Mouse (Mus musculus) hindbrain, embryonic 15.5 days (tissue): ENCODE measurements around the gene Vps53. TPM values are rescaled to one million over a fixed set of nuclear protein-coding genes. Genes with fewer than 3 reads are reported as not detected.
A peak's percentile ranks its signal among the peaks of the same experiment; 100 is the strongest.

Experiments
- ATAC-seq: fragments of 200-750 bp; cut with Nextera tagmentation; 2 replicates; pipeline ENCODE4 v1.8.0; 2017; ENCODE audit warnings: low read depth, moderate number of reproducible peaks, moderate TSS enrichment; ENCODE audit not compliant: low FRiP score
- H3K27ac ChIP-seq: fragments of 300-500 bp; sonication (generic); replicated peaks from 2 replicates; pipeline ENCODE4 v1.5.1; 2015; ENCODE audit warnings: mild to moderate bottlenecking, inconsistent platforms
- H3K27me3 ChIP-seq: fragments of 300-500 bp; sonication (generic); 2 replicates; pipeline ENCODE4 v1.6.1; 2015; ENCODE audit warnings: control low read depth, inconsistent platforms
- H3K36me3 ChIP-seq: fragments of 300-500 bp; sonication (generic); 2 replicates; pipeline ENCODE4 v1.6.1; 2015; ENCODE audit warnings: control low read depth, inconsistent platforms
- H3K4me1 ChIP-seq: fragments of 300-500 bp; sonication (generic); replicated peaks from 2 replicates; pipeline ENCODE4 v1.6.1; 2015; ENCODE audit warnings: control low read depth, inconsistent platforms
- H3K4me2 ChIP-seq: fragments of 300-500 bp; sonication (generic); 2 replicates; pipeline ENCODE4 v1.6.1; 2015; ENCODE audit warnings: moderate library complexity, mild to moderate bottlenecking, inconsistent platforms
- H3K4me3 ChIP-seq: fragments of 300-500 bp; sonication (generic); 2 replicates; pipeline ENCODE4 v1.5.1; 2015; ENCODE audit warnings: mild to moderate bottlenecking, inconsistent platforms
- H3K9ac ChIP-seq: fragments of 300-500 bp; sonication (generic); 2 replicates; pipeline ENCODE4 v1.6.1; 2015; ENCODE audit warnings: inconsistent platforms
- H3K9me3 ChIP-seq: fragments of 300-500 bp; sonication (generic); 2 replicates; pipeline ENCODE4 v1.6.1; 2016; ENCODE audit warnings: control low read depth, inconsistent platforms
- WGBS: fragments of 180-500 bp; shearing (Covaris S2); methylation state at CpG from one replicate; pipeline ENCODE4 v1.1.7; 2015; 5-methylcytosine and 5-hydroxymethylcytosine counted together
- polyA plus RNA-seq: library from polyadenylated mRNA; unstranded; fragments of >200 nt; fragmentation: Nextera tagmentation; extraction: Ambion mirVana; gene quantifications from 2 replicates; pipeline ENCODE4 v1.2.1, GENCODE M21; 2015

The Vps53 gene
- polyA plus RNA-seq, 1 experiment from 2014 or later: 67.7 TPM

DNA sequence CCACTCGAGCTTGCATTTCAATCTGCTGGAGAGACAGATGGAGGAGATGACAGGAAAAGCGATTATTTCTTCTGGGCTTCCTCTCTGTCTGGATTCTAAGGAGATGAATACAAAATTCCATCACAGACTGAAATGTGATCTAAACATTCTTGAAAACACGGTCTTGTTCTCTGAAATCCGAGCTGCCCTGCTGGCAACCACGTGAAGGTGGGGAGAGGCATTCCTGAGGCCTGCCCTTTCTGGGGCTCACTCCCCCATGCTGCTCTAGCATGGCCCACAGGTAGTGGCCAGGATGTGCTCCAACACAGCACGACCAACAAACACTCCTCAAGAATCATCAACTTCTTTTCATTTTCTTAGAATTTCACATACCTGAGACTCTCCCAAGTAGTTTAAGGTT lies 19.2 kb downstream of the Vps53 start:
- Histone ChIP-seq H3K9ac (no peak overlapping the region), H3K27ac (no peak overlapping the region), H3K36me3 (peaks cover 51% of the 10 kb centered on the region), H3K4me3 (no peak overlapping the region), H3K4me1 (no peaks in the 10 kb centered on the region), H3K9me3 (no peaks in the 10 kb centered on the region), H3K4me2 (no peak overlapping the region), H3K27me3 (no peaks in the 10 kb centered on the region)
- WGBS: 73% methylated on average over 6 of the region's 6 CpGs
- ATAC-seq: no peak

DNA sequence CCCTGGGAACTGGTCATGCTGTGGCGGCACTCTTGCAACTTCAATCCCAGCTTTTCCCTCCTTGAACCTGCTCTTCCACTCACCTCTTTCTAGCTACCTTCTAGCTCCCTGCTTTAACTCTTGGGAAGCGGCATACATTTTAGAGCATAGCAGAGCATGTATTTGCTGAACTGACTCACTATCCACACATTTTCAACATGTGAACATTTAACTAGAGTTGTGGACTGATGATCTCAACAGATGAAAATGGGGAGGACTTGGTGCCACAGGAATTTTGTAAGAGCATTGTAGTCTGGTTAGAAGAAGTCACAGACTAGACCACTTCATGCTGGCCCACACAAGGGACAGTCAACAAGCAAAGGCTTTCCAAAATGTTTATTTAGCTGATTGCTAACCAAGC lies 21.1 kb downstream of the Vps53 start:
- H3K27ac ChIP-seq: no peak overlapping the region
- no peak overlapping the region for H3K4me3 ChIP-seq
- H3K27me3 ChIP-seq: no peaks in the 10 kb centered on the region
- ATAC-seq: no peak
- H3K4me1 ChIP-seq: no peaks in the 10 kb centered on the region
- H3K9ac ChIP-seq: no peak overlapping the region
- no peak overlapping the region for H3K4me2 ChIP-seq
- WGBS: 92% methylated on average over 2 of the region's 2 CpGs
- no peaks in the 10 kb centered on the region for H3K9me3 ChIP-seq
- H3K36me3 ChIP-seq: peaks cover 46% of the 10 kb centered on the region

- Histone ChIP-seq H3K9me3 (no peaks in the 10 kb centered on the region), H3K36me3 (peaks cover 29% of the 10 kb centered on the region), H3K4me2 (no peak overlapping the region), H3K9ac (no peak overlapping the region), H3K4me1 (no peaks in the 10 kb centered on the region), H3K4me3 (no peak overlapping the region), H3K27me3 (no peaks in the 10 kb centered on the region), H3K27ac (no peak overlapping the region)
- ATAC-seq: no peak
- WGBS: 96% methylated on average over 2 of the region's 2 CpGs
Observed at GRCm38 (mm10) chr11:76154861-76155260, 24.6 kb downstream of the Vps53 start.

DNA sequence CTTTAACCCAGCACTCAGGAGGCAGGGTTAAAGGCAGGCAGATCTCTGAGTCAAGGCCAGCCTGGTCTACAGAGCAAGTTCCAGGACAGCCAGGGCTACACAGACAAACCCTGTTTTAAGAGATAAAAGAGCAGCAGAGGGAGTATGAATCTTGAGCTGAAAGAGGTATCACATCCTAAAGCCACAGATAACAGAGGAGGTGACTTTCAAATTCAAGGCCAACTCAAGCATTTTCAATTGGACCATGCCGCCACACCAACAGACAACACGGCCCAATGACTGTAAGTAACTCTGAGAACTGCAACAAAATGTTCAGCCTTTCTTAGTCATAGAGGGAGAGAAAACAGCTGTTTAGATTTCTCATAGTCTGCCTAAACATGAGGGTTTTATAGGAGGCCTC lies 25.2 kb downstream of the Vps53 start:
- Histone ChIP-seq H3K9ac (no peak overlapping the region), H3K4me2 (no peak overlapping the region), H3K27me3 (no peaks in the 10 kb centered on the region), H3K4me3 (no peak overlapping the region), H3K9me3 (no peaks in the 10 kb centered on the region), H3K27ac (no peak overlapping the region), H3K4me1 (peaks cover 4% of the 10 kb centered on the region; the same call in 1 of the 2 replicates), H3K36me3 (peaks cover 23% of the 10 kb centered on the region; the same call in 1 of the 2 replicates)
- no peak for ATAC-seq
- WGBS: 98% methylated on average over 2 of the region's 2 CpGs

DNA sequence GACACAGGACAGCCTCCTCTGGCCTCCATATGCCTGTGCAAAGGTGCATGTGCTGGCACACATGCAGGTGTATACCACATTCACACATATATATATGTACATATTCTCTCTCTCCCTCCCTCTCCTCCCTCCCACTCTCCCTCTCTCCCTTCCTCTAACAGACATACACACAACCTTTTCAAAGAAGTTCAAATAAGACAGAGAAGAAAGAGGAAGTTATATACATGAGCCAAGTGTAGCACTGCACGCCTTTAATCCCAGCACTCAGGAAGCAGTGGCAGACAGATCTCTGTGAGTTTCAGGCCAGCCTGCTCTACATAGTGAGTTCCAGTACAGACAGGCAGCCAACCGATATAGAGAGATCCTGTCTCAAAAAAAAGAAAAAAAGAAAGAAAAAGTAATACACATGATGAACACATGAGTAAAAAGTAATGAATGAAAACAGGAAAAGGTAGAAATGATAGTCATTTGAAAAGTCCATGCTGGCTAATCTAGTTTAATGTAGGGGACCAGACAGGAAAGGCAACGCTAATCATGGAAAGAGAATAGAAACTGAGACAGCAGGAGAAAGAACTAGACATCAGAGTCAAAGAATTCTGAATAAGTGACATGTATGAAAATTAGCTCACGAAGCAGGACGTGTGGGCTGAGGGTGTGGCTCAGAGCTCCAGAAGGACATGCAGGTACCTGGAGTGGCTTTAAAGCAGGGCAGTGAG lies 26.1 kb downstream of the Vps53 start:
- Histone ChIP-seq H3K4me2 (no peak overlapping the region), H3K9me3 (no peaks in the 10 kb centered on the region), H3K9ac (no peak overlapping the region), H3K27ac (no peak overlapping the region), H3K36me3 (peaks cover 17% of the 10 kb centered on the region; the same call in 1 of the 2 replicates), H3K4me3 (no peak overlapping the region), H3K27me3 (no peaks in the 10 kb centered on the region), H3K4me1 (peaks cover 12% of the 10 kb centered on the region)
- no peak for ATAC-seq
- 94% methylated on average over 5 of the region's 5 CpGs for WGBS

DNA sequence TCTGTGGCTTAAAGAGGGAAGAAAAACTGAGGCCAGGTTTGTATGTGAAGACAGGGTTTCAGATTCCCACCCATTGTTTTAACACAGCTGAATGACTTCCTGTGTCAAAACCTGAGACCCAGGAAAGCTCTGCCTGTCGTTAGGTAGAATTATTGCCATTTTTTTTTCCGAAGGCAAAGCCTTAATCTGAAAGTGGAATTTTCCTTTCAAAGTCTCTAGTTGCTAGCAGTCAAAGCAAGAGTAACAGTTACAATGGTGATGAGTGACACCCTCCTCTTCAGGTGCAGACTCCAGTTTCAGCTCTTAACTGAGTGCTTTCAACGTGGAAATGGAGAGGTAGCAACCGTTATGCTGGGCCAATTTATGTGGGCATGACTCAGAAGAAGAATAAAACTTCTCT lies 28.5 kb downstream of the Vps53 start:
- Histone ChIP-seq H3K4me1 (peaks cover 21% of the 10 kb centered on the region), H3K9ac (no peak overlapping the region), H3K27me3 (no peaks in the 10 kb centered on the region), H3K4me2 (no peak overlapping the region), H3K9me3 (no peaks in the 10 kb centered on the region), H3K27ac (no peak overlapping the region), H3K4me3 (no peak overlapping the region), H3K36me3 (peaks cover 17% of the 10 kb centered on the region; the same call in 1 of the 2 replicates)
- 77% methylated on average over 4 of the region's 4 CpGs for WGBS
- ATAC-seq: no peak

- 0 out of 2 replicates have a peak, but pooled peaks cover 7% of the 10 kb centered on the region for H3K36me3 ChIP-seq
- no peaks in the 10 kb centered on the region for H3K9me3 ChIP-seq
- 59% methylated on average over 8 of the region's 8 CpGs for WGBS
- peaks cover 21% of the 10 kb centered on the region for H3K4me1 ChIP-seq
- H3K4me3 ChIP-seq: no peak overlapping the region
- H3K27ac ChIP-seq: peak overlapping the region; percentile 51
- H3K9ac ChIP-seq: no peak overlapping the region
- H3K4me2 ChIP-seq: no peak overlapping the region
- peak; percentile 59; the same call in 1 of the 2 replicates for ATAC-seq
- H3K27me3 ChIP-seq: no peaks in the 10 kb centered on the region
Observed at GRCm38 (mm10) chr11:76148055-76149008, 31.1 kb downstream of the Vps53 start.

DNA sequence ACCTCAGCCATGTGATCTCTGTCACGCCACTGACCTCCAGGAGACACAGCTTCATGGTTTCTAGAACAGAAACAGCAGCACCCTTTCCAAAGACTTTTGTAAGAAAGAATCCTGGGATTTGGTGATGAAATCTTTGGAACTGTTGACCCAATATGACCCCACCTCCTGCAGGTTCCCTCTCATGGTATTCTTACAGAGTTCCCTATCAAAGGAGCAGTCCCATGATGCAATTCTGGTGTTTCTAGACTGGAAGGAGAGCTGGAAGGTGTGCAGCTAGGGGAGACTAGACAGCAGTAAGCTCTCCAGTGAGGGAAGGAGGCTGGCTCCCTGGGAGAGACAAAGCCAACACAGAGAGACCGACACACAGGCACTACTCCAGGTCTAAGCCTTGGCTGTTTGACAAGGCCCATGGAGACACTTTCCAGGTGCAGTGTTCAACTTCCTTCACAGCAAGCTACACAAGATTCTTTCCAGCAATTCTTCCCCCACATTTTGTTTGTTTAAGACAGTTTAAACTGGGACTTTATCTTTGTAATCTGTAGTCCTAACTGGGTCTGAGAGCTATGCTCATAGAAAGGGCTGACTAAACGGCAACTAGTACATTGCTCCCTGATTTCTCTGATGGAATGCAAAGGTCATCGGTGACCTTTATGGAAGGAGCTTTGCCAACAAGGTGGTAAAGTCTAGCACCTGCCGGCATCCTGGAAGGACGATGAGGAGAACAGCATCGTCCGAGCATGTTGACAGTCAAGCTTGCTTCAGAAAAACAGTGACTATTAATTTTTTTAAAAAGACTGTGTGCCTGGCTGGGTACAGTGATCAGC lies 33.0 kb downstream of the Vps53 start:
- no peaks in the 10 kb centered on the region for H3K27me3 ChIP-seq
- WGBS: 90% methylated on average over 8 of the region's 8 CpGs

DNA sequence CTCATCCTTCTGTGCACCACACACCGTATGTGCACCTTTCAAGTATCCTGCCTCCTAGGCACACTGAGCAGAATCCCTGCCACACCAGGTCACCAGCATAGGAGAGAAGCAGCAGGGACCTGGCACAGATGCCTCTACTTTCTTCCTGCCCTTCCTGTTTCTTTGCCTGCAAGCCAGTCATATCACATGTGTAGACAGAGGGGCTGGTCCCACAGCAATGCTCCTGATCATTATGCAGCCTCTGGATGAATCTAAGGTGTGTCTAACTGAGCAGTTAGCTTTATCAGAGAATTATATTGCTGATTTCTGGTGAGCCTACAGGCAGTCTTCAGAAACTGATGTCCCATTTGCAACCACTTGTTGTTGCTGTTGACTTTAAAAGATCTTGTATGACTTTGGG lies 34.3 kb downstream of the Vps53 start:
- WGBS: 93% methylated on average over 1 of the region's 1 CpGs
- Histone ChIP-seq H3K4me1 (peaks cover 21% of the 10 kb centered on the region), H3K9me3 (no peaks in the 10 kb centered on the region), H3K9ac (no peak overlapping the region), H3K27ac (no peak overlapping the region), H3K36me3 (0 out of 2 replicates have a peak, but pooled peaks cover 2% of the 10 kb centered on the region), H3K4me3 (no peak overlapping the region), H3K27me3 (no peaks in the 10 kb centered on the region), H3K4me2 (no peak overlapping the region)
- ATAC-seq: no peak

More for the DNA sequence above, 33.0 kb downstream of the Vps53 start:
- Histone ChIP-seq H3K4me3 (no peak overlapping the region), H3K27ac (no peak overlapping the region), H3K36me3 (0 out of 2 replicates have a peak, but pooled peaks cover 2% of the 10 kb centered on the region), H3K9ac (no peak overlapping the region), H3K4me2 (no peak overlapping the region), H3K9me3 (no peaks in the 10 kb centered on the region), H3K4me1 (peaks cover 21% of the 10 kb centered on the region)
- ATAC-seq: no peak

- Histone ChIP-seq H3K4me3 (no peak overlapping the region), H3K9ac (no peak overlapping the region), H3K9me3 (no peaks in the 10 kb centered on the region), H3K4me2 (no peak overlapping the region), H3K27ac (no peak overlapping the region), H3K4me1 (peaks cover 20% of the 10 kb centered on the region), H3K27me3 (no peaks in the 10 kb centered on the region), H3K36me3 (no peaks in the 10 kb centered on the region)
- 97% methylated on average over 8 of the region's 8 CpGs for WGBS
- no peak for ATAC-seq
Observed at GRCm38 (mm10) chr11:76144386-76144785, 35.1 kb downstream of the Vps53 start.

DNA sequence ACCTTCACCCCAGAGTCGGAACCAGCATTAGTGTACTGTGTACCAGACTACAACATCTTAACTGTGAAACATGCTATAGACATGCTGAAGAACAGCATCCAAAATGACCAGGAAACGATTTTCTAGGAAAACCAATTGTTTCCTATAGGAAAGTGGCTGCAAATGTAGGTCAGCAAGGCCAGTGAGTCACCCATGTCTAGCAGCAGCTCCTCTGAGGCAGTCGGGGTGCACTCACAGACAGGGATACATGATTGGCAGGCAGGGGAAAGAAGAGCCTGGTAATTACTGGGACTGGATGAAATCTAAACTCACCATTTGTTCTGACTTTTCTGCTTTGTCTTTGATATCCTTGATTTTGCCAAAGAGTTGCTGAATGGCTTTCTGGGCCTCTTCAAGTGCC lies 41.5 kb downstream of the Vps53 start:
- no peaks in the 10 kb centered on the region for H3K9me3 ChIP-seq
- no peak overlapping the region for H3K4me3 ChIP-seq
- H3K9ac ChIP-seq: no peak overlapping the region
- H3K4me1 ChIP-seq: no peaks in the 10 kb centered on the region
- WGBS: 91% methylated on average over 3 of the region's 3 CpGs
- no peak overlapping the region for H3K4me2 ChIP-seq
- no peak for ATAC-seq
- H3K27me3 ChIP-seq: no peaks in the 10 kb centered on the region
- no peak overlapping the region for H3K27ac ChIP-seq
- peaks cover 52% of the 10 kb centered on the region for H3K36me3 ChIP-seq
